Mouse (Mus musculus) liver, postnatal 0 days (tissue): ENCODE measurements around the gene Dach1. TPM values are rescaled to one million over a fixed set of nuclear protein-coding genes. Genes with fewer than 3 reads are reported as not detected.

ENCODE experiments used
- ATAC-seq: fragments of 200-750 bp; cut with Nextera tagmentation; 2 replicates; pipeline ENCODE4 v1.8.0; 2017; ENCODE audit warnings: mild to moderate bottlenecking, moderate library complexity
- DNase-seq: peaks from one replicate; pipeline ENCODE4 v3.0.0-alpha.2; 2016
- H3K27ac ChIP-seq: fragments of 300-500 bp; sonication (generic); 2 replicates; pipeline ENCODE4 v1.5.1; 2014; ENCODE audit warnings: antibody characterized with exemption, moderate library complexity, mild to moderate bottlenecking, low read depth
- H3K27me3 ChIP-seq: fragments of 300-500 bp; sonication (generic); 2 replicates; pipeline ENCODE4 v1.6.1; 2014; ENCODE audit warnings: low read length, control low read depth, mixed read lengths; ENCODE audit not compliant: insufficient read depth
- H3K36me3 ChIP-seq: fragments of 300-500 bp; sonication (generic); replicated peaks from 2 replicates; pipeline ENCODE4 v1.6.1; 2014; ENCODE audit warnings: mild to moderate bottlenecking, control low read depth, low read length, moderate library complexity, mixed read lengths; ENCODE audit not compliant: insufficient read depth
- H3K4me1 ChIP-seq: fragments of 300-500 bp; sonication (generic); 2 replicates; pipeline ENCODE4 v1.6.1; 2014; ENCODE audit warnings: antibody characterized with exemption, mild to moderate bottlenecking, control low read depth; ENCODE audit not compliant: insufficient read depth
- H3K4me2 ChIP-seq: fragments of 300-500 bp; sonication (generic); 2 replicates; pipeline ENCODE4 v1.6.1; 2014; ENCODE audit warnings: low read depth, mild to moderate bottlenecking, low read length, moderate library complexity, mixed read lengths
- H3K4me3 ChIP-seq: fragments of 300-500 bp; sonication (generic); 2 replicates; pipeline ENCODE4 v1.5.1; 2014; ENCODE audit warnings: low read depth, low read length
- H3K9ac ChIP-seq: fragments of 300-500 bp; sonication (generic); replicated peaks from 2 replicates; pipeline ENCODE4 v1.6.1; 2014; ENCODE audit warnings: mild to moderate bottlenecking, moderate library complexity
- H3K9me3 ChIP-seq: fragments of 300-500 bp; sonication (generic); 2 replicates; pipeline ENCODE4 v1.6.1; 2016; ENCODE audit warnings: mild to moderate bottlenecking, control low read depth, low read length, mixed read lengths
- CTCF ChIP-seq: sonication (generic); IDR thresholded peaks from 2 replicates; pipeline ENCODE4 v1.5.1; 2016; ENCODE audit warnings: antibody characterized with exemption, low read depth
- EP300 ChIP-seq: IDR thresholded peaks from 2 replicates; pipeline ENCODE4 v1.6.1; 2016; ENCODE audit warnings: antibody characterized with exemption, low read depth, mild to moderate bottlenecking
- WGBS: fragments of 180-500 bp; shearing (Covaris S2); extraction: QIAGEN DNeasy Blood & Tissue Kit; methylation state at CpG from one replicate; pipeline ENCODE4 v1.1.7; 2014; ENCODE audit not compliant: insufficient replicate concordance; 5-methylcytosine and 5-hydroxymethylcytosine counted together
- polyA plus RNA-seq: library from polyadenylated mRNA; unstranded; fragments of >200 nt; fragmentation: Nextera tagmentation; extraction: Ambion mirVana; gene quantifications from 2 replicates; pipeline ENCODE4 v1.2.1, GENCODE M21; 2015

Dach1 gene
- 0.36 and 0.39 TPM in 2 replicates for polyA plus RNA-seq

DNA sequence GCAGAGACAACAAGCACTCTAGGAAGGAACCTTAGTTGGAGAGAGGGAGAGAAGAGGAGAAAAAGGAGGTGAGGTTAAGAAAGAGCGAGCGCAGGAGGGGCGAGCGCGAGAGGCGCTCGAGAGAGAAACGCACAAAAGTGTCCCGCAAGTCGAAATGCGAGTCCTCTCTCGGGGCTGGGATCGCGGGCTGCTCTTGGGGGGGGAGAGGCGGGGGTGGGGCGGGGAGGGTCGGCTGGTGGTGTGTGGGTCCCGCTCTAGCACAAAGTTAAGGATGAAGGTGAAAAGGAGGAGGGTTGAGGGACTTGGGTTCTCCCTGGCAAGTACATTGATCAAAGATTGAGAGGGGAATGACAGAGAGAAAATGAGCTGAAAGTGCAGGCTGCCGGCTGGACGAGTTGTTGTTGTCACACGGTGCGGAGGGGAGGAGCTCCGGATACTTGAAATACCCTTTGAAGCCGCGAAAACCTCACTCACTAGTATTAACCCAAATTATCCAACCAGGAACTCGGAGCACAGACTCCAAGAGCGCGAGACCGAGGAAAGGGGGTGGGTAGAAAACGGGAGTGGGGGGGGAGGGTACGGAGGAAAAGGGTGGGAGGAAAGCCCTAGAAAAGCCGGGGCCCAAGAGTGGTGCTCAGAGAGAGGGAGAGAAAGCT, at the start of gene Dach1:
Gene Dach1 (minus strand): TSS at position 345 of the 656 bp plus-strand sequence.
- Histone ChIP-seq H3K27ac (peak within 1 kb of the TSS; percentile 44; the same call in 1 of the 2 replicates), H3K9ac (peak within 1 kb of the TSS; percentile 45)

DNA sequence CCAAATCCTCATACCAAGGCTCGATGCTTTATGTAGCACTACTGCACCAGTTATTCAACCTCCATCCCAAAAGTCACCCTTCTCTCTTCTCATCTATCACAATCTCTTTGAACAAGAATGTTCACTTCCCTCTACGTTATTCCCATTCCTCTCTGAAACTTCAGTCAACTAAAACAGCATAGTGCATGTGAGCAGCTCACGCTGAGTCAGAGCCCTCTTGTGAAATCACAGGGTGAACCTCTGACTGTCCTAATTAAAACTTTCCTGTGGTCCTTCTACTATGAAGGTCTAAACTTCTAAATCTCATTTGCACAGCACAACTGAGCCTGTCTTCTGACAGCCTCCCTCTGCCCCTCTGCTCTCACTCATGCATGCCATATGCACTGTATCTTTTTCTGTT, 30.5 kb upstream of the Dach1 start:
- WGBS, result 73% methylated on average over 3 of the region's 3 CpGs
- no peak overlapping the region for H3K4me3 ChIP-seq
- no peak overlapping the region for H3K27ac ChIP-seq
- DNase-seq, result no peak
- no peaks in the 10 kb centered on the region for H3K9me3 ChIP-seq
- no peak overlapping the region for H3K4me2 ChIP-seq
- ATAC-seq, result no peak
- H3K4me1 ChIP-seq, result no peaks in the 10 kb centered on the region
- H3K36me3 ChIP-seq, result no peaks in the 10 kb centered on the region
- no peak for TF ChIP-seq CTCF
- TF ChIP-seq EP300, result no peak
- no peak overlapping the region for H3K9ac ChIP-seq
- H3K27me3 ChIP-seq, result no peaks in the 10 kb centered on the region

More for the DNA sequence above, at the start of gene Dach1:
- no peak for TF ChIP-seq CTCF
- TF ChIP-seq EP300, result no peak
- Histone ChIP-seq H3K4me1 (peaks cover 13% of the 10 kb centered on the region), H3K9me3 (no peaks in the 10 kb centered on the region), H3K4me2 (peak within 1 kb of the TSS; percentile 81), H3K36me3 (no peaks in the 10 kb centered on the region), H3K4me3 (peak within 1 kb of the TSS; percentile 58), H3K27me3 (peaks cover 44% of the 10 kb centered on the region)
- under 1% methylated on average over 32 of the region's 32 CpGs for WGBS
- ATAC-seq (peak; percentile 76), DNase-seq (peak; percentile 35)

DNA sequence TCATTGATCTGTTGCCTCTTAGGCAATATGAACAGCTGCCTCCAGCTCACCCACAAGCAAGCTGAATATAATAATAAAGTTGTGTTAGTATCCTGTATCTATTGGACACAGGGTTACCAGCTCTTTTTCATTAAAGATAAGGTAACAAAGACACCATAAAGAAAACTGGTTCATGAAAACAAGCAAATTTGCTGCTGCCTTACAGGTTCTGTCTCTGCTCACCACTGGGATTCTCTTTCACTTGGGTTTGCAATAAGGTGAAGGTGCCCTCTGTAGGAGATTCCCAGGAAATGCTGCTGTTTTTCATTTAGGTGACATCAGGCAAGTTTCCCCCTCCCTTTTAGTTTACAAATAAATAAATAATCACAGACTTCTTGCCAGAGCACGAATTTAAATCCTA, 12.0 kb upstream of the Dach1 start:
- no peak overlapping the region for H3K9ac ChIP-seq
- no peaks in the 10 kb centered on the region for H3K9me3 ChIP-seq
- 8% methylated on average over 1 of the region's 1 CpGs for WGBS
- no peak for ATAC-seq
- TF ChIP-seq EP300 (no peak), CTCF (peak; percentile 44)
- no peak overlapping the region for H3K27ac ChIP-seq
- no peak overlapping the region for H3K4me3 ChIP-seq
- H3K4me1 ChIP-seq, result no peaks in the 10 kb centered on the region
- DNase-seq, result no peak
- no peaks in the 10 kb centered on the region for H3K27me3 ChIP-seq
- no peaks in the 10 kb centered on the region for H3K36me3 ChIP-seq
- no peak overlapping the region for H3K4me2 ChIP-seq

DNA sequence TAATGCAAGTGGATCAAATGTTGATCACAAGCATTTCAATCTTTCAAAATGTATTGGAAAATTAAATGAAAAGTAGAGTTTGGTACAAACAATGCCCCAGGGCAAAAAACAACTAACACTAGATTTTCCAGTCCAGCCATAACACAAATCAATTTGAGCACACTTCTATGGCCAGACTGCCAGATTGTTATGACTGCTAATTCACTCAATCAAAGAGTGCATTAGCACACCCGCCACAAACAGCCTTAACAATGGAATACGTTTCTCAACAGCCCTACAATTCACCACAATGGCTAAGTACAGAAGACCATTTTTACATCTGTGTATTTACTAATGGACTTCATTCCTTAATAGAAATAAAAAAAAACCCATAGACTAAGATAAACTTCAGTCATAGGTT, 4.3 kb upstream of the Dach1 start:
- Histone ChIP-seq H3K36me3 (no peaks in the 10 kb centered on the region), H3K4me2 (no peak overlapping the region), H3K9me3 (no peaks in the 10 kb centered on the region), H3K4me1 (no peaks in the 10 kb centered on the region), H3K27ac (no peak overlapping the region), H3K9ac (no peak overlapping the region), H3K4me3 (no peak overlapping the region), H3K27me3 (peaks cover 26% of the 10 kb centered on the region; the same call in 1 of the 2 replicates)
- WGBS, result 63% methylated on average over 2 of the region's 2 CpGs
- no peak for TF ChIP-seq CTCF
- no peak for TF ChIP-seq EP300
- ATAC-seq, result no peak
- DNase-seq, result no peak

DNA sequence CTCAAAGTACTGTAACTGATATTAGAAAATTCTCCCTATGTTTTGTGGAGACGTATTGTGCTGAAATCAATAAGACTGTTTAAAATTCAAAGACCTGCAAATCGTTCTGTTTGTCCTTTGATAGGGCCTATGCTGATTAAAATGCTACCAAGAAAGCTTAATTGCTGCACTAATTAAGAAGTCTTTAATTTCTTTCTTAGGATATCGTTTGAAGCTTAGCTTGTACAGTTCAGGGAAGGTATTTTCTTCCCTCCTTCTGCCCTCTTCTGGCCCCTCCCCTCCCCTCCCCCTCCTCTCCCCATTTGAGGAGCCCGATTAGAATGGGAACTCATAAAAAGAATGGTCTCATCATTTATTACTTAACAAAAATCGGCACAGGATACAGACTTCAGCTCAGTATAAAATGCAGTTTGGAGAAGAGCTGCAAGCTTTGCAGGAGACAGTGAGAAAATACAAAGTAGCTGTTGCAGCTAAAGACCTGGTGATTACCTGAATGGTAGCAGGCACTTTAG, 2.9 kb upstream of the Dach1 start:
- no peak overlapping the region for H3K4me2 ChIP-seq
- no peak overlapping the region for H3K9ac ChIP-seq
- WGBS, result 14% methylated on average over 5 of the region's 5 CpGs
- no peaks in the 10 kb centered on the region for H3K36me3 ChIP-seq
- peaks cover 38% of the 10 kb centered on the region for H3K27me3 ChIP-seq
- DNase-seq, result no peak
- TF ChIP-seq EP300, result no peak
- no peak for TF ChIP-seq CTCF
- H3K4me3 ChIP-seq, result no peak overlapping the region
- no peak for ATAC-seq
- H3K27ac ChIP-seq, result no peak overlapping the region
- H3K4me1 ChIP-seq, result peaks cover 13% of the 10 kb centered on the region
- H3K9me3 ChIP-seq, result no peaks in the 10 kb centered on the region

DNA sequence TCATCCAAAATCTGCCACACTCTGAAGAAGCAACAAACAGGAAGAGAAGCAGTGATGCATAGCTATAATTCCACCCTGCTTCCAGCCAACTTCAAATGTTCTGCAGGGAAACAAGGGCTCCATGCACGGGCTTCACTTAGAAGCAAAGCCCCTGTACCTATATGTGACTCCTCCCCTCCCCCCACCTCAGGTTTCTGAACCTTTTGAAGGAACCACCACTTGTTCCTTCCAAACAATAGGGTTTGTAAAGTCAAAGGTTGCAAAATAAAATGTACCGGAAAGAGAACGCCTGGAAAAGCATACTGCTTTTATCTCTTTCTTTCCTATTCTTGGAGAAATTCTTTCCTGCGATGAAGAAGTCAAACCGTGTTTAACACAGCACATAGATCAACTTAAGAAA, 2.3 kb upstream of the Dach1 start:
- no peak overlapping the region for H3K4me3 ChIP-seq
- no peaks in the 10 kb centered on the region for H3K9me3 ChIP-seq
- WGBS, result 21% methylated on average over 5 of the region's 5 CpGs
- H3K27me3 ChIP-seq, result peaks cover 41% of the 10 kb centered on the region
- no peak overlapping the region for H3K27ac ChIP-seq
- H3K36me3 ChIP-seq, result no peaks in the 10 kb centered on the region
- H3K9ac ChIP-seq, result no peak overlapping the region
- no peak overlapping the region for H3K4me2 ChIP-seq
- peaks cover 13% of the 10 kb centered on the region for H3K4me1 ChIP-seq
- no peak for TF ChIP-seq EP300
- no peak for TF ChIP-seq CTCF
- ATAC-seq, result no peak
- no peak for DNase-seq
